Mouse (Mus musculus): Measurements from ENCODE around the gene Pip4k2c.

Gene Pip4k2c

DNA sequence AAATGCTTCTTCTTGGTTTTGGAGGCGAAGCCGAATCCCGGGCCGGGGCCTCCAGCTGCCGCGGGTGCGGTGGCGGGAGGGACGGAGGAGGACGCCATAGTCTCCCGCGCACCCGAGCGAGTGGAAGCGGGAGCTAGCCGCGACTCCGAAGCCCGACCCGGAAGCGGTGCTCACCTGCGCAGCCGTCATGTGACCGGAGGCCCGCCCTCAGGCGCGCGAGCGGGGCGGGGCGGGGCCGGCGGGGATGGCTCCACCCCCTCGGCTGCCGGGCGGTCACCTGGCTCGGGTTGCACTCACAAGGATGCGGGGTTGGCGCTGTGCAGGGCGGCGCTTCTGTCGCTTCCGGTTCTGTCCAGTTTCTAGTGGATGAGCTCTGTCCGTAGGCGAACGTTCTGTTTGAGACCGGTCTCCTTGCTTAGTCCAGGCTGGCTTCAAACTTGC is at the start of gene Pip4k2c:
Gene Pip4k2c, minus strand, starts transcription at position 172 of the 441 bp plus-strand sequence.
- peak; percentile 97 for DNase-seq (ENCODE audit: low read depth, low spot score)

DNA sequence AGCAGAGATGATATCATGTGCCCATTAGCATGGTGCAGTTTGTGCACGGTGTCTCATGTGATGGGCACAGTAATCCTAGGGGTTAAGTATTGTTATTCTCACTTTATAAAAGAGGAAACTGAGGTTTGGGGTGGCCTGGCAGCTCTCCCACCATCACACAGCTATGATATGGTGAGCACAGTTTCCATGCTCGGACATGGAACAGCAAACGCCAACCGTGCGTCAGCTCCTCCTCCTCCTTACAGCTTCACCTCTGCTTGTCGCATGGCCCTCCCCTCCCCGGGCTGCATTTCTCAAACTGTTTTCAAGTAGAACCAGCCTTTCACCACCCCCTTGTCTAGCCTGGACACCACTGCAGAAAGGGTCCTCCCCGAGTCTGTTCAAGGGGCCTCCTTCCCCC is 47.1 kb upstream of the Pip4k2c start:
- DNase-seq (ENCODE audit: low read depth, low spot score): no peak

DNA sequence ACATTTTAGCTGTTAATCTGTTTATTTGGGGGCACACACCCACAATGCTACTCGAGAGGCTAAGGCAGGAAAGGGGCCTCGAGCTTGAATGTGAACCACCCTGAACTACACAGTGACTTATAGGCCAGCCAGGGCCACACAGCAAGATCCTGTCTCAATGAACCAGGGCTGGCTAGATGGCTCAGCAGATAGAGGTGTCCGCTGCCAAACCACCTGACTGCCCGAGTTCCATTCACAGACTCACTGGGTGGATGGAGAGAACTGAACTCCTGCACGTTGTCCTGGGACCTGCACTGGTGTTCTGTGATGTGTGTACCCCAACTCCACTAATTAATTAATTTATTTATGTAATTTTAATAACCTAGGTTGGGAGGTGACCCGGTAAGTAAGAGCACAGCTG is 46.4 kb upstream of the Pip4k2c start:
- DNase-seq (ENCODE audit: low read depth, low spot score): no peak

DNA sequence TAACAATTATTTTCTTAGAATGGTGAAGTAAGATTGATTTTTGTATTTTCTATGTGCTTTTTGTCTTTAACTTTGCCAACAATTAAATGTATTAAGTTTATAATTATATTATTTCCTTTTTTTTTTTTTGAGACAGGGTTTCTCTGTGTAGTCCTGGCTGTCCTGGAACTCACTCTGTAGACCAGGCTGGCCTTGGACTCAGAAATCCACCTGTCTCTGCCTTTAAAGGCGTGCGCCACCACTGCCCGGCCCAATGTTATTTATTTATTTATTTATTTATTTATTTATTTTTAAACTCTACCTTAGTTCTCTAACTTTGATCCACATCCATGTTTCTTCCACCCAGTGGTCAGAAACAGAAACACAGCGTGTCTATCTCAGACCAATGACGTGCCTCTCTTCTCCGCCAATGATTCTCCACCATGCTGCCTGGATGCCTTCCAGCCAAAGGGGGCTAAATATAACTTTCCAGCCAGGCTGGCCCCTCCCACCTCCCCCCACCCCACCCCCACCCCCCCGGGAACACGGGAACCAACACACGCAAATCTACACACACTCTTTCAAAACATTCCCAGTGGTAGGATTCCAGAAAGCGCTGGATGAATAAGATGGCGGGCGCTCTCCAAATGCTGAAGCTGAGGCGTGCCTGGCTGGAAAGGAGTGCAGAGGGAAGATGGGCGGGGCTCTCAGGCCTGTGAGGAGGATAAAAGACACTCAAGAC is 44.4 kb upstream of the Pip4k2c start:
- DNase-seq (ENCODE audit: low read depth, low spot score): peak; percentile 86

DNA sequence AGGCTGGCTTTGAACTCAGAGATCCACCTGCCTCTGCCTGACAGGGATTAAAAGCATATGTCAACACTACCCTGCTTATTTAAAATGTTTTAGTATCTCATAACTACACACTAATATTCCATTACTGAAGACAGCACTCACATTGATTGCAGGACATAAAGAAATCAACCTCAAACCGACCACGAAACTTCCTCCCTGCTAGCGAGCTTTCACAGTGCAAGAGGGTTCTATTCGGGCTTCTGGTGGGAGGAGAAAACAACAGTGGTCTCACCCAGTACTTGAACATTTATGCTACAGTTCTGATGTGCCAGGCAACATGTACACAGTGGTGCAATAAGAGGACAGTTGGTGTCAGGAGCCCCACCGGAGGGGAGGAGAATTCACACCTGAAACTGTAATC is 39.4 kb upstream of the Pip4k2c start:
- DNase-seq (ENCODE audit: low read depth, low spot score): no peak

DNA sequence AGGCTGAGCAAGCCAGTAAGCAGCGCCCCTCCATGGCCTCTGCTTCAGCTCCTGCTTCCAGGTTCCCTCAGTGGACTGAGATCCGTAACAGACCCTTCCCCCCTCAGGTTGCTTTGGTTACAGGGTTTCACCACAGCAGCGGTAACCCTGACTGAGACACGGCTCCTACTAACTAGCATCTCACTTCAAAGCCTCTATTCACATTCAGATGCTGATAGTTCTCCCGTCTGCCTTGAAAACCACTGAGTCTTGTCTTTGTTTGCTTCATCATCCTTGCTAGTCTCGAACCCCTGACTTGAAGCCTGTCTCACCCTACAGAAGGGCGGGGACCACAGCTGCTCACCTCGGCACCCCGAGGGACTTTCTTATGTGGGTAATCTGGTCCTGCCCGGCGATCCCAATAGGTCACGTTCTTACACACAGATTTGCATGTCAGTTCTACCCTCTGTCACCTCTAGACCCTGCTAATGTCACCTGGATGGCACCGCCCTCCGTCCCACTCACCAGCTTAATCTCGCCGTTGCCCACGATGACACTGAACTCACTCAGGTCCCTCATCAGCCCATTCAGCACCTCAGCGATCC is 26.9 kb upstream of the Pip4k2c start:
- peak; percentile 85 for DNase-seq (ENCODE audit: low read depth, low spot score)

DNA sequence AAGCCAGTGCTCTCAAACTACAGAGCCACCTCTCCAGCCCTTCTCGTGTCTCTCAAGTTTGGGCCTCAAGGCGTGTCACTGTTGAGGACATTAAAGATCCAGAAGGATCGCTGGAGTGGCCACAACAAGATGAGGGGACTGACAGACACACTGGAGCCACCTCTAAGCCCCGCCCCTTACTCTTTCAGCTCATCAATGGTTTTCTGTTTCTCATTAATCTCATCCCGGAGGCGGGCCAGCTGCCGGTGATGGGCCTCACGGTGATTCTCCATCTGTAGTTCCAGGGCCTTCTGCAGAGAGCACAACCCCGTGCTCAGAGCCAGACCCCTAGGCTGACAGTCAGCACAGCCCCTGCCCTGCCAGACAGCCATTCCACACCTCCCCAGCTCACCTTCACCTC is 25.2 kb upstream of the Pip4k2c start:
- DNase-seq (ENCODE audit: low read depth, low spot score): no peak

DNA sequence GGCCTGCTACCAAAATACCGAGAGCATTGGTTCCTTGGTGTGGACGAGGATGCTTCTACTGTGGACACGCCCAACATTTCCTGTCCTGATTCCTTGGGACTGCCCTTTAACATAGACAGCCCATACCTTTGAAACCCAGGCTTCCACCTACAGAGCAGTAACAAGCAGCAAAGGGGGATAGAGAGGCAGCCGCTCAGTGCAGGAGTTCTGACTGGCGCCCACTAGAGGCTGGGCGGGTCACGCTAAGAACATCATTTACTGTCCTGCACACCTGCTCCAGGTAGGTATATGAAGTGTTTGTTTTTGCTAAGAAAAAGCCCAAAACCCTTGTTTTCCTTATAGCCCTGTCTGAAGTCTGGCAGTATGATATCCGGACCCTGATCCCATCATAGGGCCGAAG is 21.8 kb upstream of the Pip4k2c start:
- DNase-seq (ENCODE audit: low read depth, low spot score): peak; percentile 86

DNA sequence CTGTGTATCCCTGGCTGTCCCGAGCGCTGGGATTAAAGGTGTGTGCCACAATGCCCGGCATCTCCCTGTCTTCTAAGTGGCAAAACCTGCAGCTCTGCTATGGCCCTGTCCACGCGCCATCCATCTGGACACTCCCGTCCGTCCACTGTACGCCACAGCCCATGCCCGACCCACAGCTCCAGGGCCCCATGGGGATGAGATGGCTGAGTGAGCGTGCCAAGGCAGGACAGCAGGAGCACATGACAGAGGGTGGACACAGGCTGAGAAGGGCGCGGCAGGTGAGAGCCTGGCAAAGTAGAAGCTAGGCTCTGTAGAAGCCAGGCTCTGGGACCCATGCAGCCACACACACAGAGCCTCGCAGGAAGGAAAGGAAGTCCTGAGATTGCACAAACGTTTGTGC is 20.4 kb upstream of the Pip4k2c start:
- DNase-seq (ENCODE audit: low read depth, low spot score): no peak

DNA sequence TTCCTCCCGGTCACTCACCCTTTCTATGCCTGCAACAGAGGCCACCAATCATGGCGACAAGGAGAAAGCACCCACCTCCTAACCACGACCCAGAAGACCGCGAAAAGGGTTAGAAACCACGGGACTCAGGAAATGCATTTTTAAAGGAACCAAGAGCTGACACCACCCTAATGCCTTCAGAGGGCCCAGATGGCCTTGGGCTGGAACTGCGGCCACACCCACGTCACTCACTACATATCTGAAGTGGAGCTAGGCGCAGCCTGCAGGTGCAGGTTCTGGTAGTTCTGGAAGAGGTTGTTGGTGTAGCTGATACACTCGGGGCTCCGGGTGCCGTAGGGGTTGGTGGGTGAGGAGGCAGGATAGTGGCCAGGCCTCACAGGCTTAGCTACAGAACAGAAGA is 19.3 kb upstream of the Pip4k2c start:
- DNase-seq (ENCODE audit: low read depth, low spot score): peak; percentile 78

DNA sequence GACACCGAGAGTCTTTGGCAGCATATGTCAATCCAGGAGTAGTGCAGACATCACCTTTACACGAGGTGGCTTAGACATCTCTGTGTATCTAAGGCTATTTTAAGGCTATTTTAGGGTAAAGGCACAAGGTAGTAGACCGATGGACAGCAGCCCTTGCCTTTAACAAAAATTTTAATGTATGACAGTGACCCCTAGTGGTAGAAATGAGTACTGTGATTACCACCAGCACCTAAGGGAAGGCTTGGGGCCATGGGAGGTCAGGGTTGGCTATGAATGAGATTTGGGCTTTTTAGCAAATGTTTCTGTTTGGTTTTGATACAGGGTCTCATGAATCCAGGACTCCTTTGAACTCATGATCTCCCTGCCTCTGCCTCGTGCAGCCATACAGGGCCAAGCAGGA is 17.5 kb upstream of the Pip4k2c start:
- peak; percentile 81 for DNase-seq (ENCODE audit: low read depth, low spot score)

DNA sequence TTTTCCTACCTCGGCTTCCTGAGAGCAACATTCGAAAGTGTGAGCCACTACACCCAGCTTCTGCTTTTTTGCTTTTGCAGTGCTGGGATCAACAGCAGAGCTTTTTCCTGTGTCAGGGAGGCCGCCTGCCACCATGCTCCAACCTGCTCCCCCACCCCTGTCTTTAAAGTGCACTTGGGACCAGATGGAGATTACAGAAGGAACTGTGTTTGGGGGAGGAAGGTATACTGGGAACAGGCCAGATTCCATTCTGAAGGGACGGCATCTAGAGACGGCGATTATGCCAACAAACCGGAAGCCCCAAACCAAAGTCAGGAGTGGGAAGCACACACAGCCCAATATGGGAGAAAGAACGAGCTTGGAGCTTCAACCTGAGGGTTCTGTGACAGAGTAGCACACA is 15.8 kb upstream of the Pip4k2c start:
- no peak for DNase-seq (ENCODE audit: low read depth, low spot score)

DNA sequence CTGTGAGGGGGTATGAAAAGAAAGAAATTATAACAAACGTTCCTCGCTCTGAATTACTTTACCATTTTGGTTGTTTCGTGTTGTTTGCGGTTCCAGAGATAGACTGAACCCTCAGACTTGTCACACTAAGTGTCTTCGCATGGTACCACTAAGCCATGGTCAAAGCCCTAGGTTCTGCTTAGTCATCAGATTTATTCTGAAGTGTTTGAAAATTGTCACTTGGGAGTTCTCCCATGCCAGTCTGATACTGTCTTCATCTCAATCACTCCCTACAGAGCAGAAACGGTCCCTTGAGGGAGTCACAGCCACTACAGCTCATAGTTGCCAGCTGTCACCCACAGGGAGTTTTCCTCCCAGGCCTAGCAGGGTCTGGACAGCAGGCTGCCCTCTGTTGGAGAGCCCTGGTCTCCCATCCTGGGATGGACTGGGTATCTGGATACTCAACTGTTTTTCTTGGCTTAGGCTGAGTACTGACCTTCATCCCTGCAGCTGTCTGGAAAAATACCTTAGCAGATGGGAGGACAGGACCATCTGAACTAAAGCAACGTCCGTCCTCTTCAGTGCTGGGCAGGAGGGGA is 15.0 kb upstream of the Pip4k2c start:
- DNase-seq (ENCODE audit: low read depth, low spot score): no peak

DNA sequence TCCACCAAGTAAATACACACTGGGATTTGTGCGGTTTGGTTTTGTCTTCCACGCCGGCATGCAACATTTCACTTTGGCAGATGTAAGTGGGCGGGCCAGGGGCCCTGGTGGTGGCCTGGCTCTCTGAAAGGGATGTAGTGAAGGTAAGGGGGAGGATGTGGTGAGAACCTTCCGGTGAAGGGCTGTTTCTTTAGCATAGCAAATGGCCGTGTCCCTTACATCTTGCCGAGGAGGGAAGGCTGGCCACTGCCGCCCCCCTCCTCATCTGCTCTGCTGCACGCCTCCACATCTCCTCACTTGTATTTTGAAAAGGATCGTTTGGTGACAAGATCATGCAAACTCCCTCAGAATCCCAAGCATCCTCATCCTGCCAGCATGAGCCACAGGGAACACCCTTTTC is 14.3 kb upstream of the Pip4k2c start:
- no peak for DNase-seq (ENCODE audit: low read depth, low spot score)

DNA sequence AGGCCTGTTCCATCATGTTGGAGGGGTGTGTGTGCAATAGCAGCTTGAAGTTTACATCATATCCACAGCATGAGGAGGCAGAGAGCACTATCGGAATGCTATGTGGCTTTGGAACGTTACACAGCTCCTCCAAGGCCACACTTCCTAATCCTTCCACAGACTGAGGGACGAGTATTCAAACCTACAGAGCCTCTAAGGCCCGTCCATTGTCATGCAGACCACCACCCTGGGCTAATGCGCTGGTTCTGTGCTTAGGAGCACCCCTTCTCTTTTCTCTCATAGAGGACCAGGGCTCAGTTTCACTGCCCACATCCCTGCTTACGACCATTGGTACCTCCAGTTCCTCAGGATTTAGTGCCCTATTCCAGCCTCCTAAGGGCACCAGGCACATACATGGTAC is 13.8 kb upstream of the Pip4k2c start:
- peak; percentile 56 for DNase-seq (ENCODE audit: low read depth, low spot score)

DNA sequence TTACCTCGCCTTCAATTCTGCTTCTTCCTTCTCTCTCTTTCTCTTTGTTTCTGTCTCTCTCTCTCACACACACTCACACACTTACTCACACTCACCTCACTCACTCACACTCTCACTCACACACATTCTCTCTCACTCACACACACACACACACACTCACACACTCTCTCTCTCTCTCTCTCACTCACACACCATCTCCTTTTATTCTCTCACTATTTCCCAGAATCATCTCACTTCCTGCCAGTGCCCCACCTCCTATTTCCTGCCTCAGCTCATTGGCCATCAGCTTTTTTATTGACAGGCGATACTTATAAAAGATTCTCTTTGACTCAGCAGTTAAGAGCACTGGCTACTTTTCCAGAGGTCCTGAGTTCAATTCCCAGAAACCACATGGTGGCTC is 7.0 kb upstream of the Pip4k2c start:
- no peak for DNase-seq (ENCODE audit: low read depth, low spot score)

DNA sequence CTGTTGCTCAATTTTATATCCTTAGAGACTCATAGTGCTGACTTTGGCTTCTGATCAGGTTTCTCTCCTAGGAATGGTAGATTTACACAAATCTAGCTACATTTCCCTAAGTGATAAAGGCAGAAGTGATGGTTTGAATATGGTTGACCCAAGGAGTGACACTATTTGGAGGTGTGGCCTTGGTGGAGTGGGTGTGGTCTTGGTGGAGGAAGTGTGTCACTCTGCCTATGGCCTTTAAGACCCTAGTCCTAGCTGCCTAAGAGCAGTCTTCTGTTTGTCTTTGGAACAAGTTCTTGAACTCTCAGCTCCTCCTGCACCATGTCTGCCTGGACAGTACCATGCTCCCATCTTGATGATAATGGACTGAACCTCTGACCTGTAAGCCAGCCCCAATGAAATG is 5.8 kb upstream of the Pip4k2c start:
- no peak for DNase-seq (ENCODE audit: low read depth, low spot score)

DNA sequence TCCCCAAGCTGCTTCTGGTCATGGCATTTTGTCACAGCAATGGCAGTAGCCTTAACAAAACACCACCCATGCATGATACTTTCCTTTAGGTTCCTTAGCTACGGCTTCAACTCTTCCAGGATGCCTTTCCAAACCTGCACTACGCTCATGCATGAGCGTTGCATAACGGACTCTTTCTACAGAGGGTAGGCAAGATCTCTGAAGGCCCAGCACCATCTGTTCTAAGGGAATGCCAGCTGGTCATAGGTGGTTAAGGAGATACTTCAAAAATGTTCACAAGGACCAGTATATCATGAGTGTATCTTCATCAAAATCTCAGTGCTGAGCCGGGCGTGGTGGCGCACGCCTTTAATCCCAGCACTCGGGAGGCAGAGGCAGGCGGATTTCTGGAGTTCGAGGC is 5.1 kb upstream of the Pip4k2c start:
- DNase-seq (ENCODE audit: low read depth, low spot score): no peak

DNA sequence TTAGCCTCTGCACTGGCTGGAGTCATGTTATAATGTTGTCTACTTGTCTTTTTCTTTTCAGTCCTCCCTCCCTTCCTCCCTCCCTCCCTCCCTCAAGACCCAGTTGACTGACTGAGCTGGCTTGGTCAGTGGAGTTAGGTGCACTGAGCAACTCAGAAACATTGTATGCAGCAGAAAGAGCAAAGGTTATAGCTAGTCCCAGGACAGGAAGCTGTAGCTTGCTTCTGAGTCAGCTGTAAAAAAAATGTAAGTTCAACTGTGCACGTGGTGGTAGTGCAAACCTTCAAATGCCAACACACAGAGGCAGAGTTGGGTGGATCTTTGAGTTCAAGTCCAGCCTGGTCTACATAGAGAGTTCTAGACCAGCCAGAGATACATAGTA is 3.0 kb upstream of the Pip4k2c start:
- DNase-seq (ENCODE audit: low read depth, low spot score): no peak

DNA sequence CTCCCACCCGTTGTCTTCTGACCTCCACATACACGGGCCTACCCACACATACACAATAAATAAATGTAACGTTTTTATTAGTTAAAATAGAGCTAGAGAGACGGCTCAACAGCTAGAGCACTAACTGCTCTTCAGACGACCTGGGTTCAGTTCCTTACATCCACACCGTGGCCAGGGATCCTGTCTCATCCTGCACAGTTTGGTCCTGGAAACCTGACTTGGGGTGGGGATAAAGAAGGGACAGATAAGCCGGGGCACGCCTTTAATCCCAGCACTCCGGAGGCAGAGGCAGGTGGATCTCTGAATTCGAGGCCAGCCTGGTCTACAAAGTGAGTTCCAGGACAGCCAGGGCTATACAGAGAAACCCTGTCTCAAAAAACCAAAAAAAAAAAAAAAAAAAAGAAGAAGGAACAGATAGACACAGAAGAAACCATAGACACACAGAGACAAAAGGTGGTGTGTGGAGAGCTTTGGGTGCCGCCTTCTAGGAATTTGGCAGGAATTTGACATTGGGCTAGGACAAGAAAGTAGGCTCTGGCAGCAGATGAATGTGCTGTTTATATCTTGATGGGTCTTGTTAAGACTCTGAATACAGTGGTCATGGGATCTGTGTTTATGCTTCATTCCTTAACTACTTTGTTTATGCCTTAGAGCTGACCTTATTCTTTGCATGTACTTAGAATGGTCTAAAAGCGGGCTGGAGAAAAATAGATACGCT is 2.5 kb upstream of the Pip4k2c start:
- peak; percentile 91 for DNase-seq (ENCODE audit: low read depth, low spot score)

DNA sequence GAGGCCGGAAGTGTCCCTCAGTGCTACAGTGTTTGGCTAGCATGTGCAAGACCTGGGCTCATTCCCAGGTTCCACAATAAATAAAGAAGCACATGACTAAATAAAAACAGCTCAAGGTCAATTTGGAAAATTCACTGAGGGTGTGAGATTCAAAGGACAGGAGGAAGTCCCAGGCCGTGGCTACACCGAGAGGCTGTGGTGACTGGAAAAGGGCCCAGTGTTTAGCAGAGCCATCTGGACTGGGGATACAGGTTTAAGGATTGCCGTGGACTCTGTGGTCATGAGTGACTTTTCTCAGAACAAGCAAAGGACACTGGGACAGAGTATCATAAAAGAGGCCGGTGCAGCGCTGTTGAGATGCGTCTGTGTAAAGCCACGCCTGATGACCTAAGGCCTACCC is 1.9 kb upstream of the Pip4k2c start:
- DNase-seq (ENCODE audit: low read depth, low spot score): no peak

DNA sequence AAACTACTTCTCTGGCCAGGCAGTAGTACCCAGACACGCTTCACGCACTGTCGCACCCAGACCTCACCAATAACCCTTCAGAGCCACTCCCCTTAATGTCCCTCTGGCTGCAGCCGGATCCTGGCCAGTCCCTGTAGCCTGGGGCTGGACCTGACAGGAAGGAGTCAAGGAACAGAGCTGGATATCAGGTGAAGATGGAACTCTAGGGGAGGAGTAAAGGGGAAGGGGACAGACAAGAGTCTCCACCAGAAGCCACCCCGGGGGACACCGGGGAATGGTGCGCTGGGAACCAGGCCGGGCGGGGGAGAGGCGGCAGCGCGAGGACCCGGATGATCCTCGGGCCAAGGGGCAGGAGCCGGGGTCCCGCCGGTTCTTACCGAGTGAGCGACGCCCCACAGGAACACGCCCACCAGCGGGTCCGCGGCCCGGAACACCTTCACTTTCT is 402 bp downstream of the Pip4k2c start:
- no peak for DNase-seq (ENCODE audit: low read depth, low spot score)
